Mouse (Mus musculus) stomach, postnatal 0 days (tissue): ENCODE measurements around the gene Nsfl1c.

ENCODE experiments used
- CTCF ChIP-seq: IDR thresholded peaks from 2 replicates; pipeline ENCODE4 v1.5.1; 2016; ENCODE audit warnings: antibody characterized with exemption, low read depth, mild to moderate bottlenecking, moderate library complexity
- EP300 ChIP-seq: optimal IDR thresholded peaks from 2 replicates; pipeline ENCODE3; 2016; ENCODE audit warnings: antibody characterized with exemption

- TF ChIP-seq CTCF (peak; percentile 61), EP300 (no peak)
Measured at GRCm38 (mm10) chr2:151513525-151514285, 19.7 kb downstream of the Nsfl1c start.
